Mouse (Mus musculus) kidney, adult 2 months (tissue): ENCODE data around the gene Calml3.

ENCODE experiments used
- CTCF ChIP-seq: fragments of 200-500 bp; conservative IDR thresholded peaks from 2 replicates; pipeline ENCODE4 v1.5.1; 2011; ENCODE audit warnings: low read depth, mild to moderate bottlenecking, control low read depth, low read length, moderate library complexity, mixed read lengths; ENCODE audit not compliant: insufficient read depth, insufficient read length
- POLR2A ChIP-seq: fragments of 200-500 bp; IDR thresholded peaks from one replicate; pipeline ENCODE4 v1.6.1; 2011; ENCODE audit warnings: low read depth, low read length, control low read depth

DNA sequence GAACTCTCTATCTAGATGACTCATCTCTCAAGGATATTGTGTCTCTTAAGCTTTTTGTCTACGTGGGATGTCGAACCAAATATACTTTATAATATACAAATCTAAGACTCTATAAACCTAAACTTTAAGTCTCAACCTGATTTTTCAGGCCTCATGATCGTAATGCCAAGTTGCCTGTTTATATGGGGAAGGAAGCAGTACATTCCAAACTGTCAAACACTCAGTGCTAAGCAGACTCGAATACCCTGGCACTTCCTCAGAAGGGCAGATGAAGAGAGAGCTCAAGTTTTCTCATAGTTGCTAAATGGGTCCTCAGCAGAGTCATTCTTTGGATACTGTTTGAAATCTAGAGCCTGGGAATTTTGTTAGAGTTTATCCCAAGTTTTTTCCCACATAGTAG, 7.5 kb downstream of the Calml3 start:
- TF ChIP-seq CTCF (no peak), POLR2A (no peak)
